Mouse (Mus musculus): ENCODE measurements around the gene Dscam.

- TF ChIP-seq POLR2A (IDR thresholded peaks at IDR 0.05; ENCODE audit: borderline replicate concordance, extremely low read depth, insufficient read depth, insufficient read length, poor library complexity, severe bottlenecking) (no peak), CTCF (IDR thresholded peaks at IDR 0.05; ENCODE audit: borderline replicate concordance, extremely low read depth, insufficient read depth, insufficient read length) (no peak)
These were observed 48.8 kb upstream of the Dscam start for GRCm38 (mm10) chr16:97219381-97219780.
